Mouse (Mus musculus) G1E (cell line): Measurements from ENCODE around the gene Hoxa13.

Experiments used
- CTCF ChIP-seq: IDR thresholded peaks from 2 replicates; pipeline ENCODE4 v1.5.1; 2012; ENCODE audit warnings: low read depth, low read length, inconsistent platforms, mixed read lengths
- GATA1 ChIP-seq: IDR thresholded peaks from 2 replicates; pipeline ENCODE4 v1.6.1; 2012; ENCODE audit warnings: borderline replicate concordance, low read length, inconsistent platforms, mixed read lengths
- TAL1 ChIP-seq: conservative IDR thresholded peaks from 2 replicates; pipeline ENCODE4 v1.6.1; 2012; ENCODE audit warnings: low read depth, low read length, inconsistent platforms, mixed read lengths

GRCm38 (mm10) chr6:52236806-52237205 is 23.9 kb downstream of the Hoxa13 start:
- TF ChIP-seq TAL1 = no peak
- TF ChIP-seq CTCF = no peak
- TF ChIP-seq GATA1 = no peak
